Mouse (Mus musculus): ENCODE data around the gene Tlr7. TPM values are rescaled to one million over a fixed set of nuclear protein-coding genes. Genes with fewer than 3 reads are reported as not detected.

Gene Tlr7
- total RNA-seq, 1 experiment: 0.09 TPM

DNA sequence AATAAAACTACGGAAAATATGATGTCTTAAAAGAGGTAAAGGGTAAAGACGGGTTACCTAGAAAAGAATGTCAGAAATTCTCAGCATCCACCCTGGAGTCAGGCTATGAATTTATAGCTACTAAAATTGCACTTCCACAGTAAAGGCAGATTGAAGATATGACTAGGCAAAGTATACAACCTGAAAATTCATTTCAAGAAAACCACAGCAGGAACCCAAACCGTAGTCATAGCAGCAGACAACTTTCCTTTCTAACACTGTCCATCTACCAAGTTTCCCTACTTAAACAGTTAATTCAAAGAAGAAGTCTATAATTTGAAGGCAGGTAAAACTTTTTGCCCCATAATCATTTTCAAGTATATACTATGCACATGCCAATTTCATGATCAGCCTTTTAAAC lies 25.6 kb upstream of the Tlr7 start:
- no peak for TF ChIP-seq ZNF384 (IDR thresholded peaks at IDR 0.05; ENCODE audit: low read depth, low read length)
- no peak for TF ChIP-seq ZC3H11A (IDR thresholded peaks at IDR 0.05; ENCODE audit: borderline replicate concordance, low read depth, low read length)
- no peak for TF ChIP-seq HCFC1 (IDR thresholded peaks at IDR 0.05; ENCODE audit: borderline replicate concordance, insufficient read depth, low read length)
- TF ChIP-seq CHD2 (IDR thresholded peaks at IDR 0.05; ENCODE audit: low read depth, low read length): no peak
- no peak for TF ChIP-seq MAFK (IDR thresholded peaks at IDR 0.05; ENCODE audit: insufficient read depth, low read depth, low read length)
- no peak overlapping the region for H3K4me3 ChIP-seq (ENCODE audit: insufficient read depth in 1 of 2, low read depth in 1 of 2, low read length in 2 of 2, poor library complexity in 1 of 2, severe bottlenecking in 1 of 2)
- H3K27ac ChIP-seq (ENCODE audit: insufficient read depth, low read depth, low read length, poor library complexity, severe bottlenecking): no peak overlapping the region
- H3K9ac ChIP-seq (ENCODE audit: insufficient read depth, low read depth, low read length, poor library complexity, severe bottlenecking): no peak overlapping the region
- no peaks in the 10 kb centered on the region for H3K9me3 ChIP-seq (ENCODE audit: control insufficient read depth, insufficient read depth, low read depth, low read length)
- no peaks in the 10 kb centered on the region for H3K36me3 ChIP-seq (ENCODE audit: control insufficient read depth, insufficient read depth, low read length, poor library complexity, severe bottlenecking)
- DNase-seq (ENCODE audit: low read depth, low spot score): no peak
- H3K4me1 ChIP-seq (ENCODE audit: control insufficient read depth in 2 of 2, insufficient read depth in 2 of 2, low read length in 2 of 2, poor library complexity in 1 of 2): no peaks in the 10 kb centered on the region
- in situ Hi-C loops (cut with MboI; ENCODE audit: low sequenced_read_pairs in 2 of 2, unreplicated experiment in 2 of 2): no loop called here

DNA sequence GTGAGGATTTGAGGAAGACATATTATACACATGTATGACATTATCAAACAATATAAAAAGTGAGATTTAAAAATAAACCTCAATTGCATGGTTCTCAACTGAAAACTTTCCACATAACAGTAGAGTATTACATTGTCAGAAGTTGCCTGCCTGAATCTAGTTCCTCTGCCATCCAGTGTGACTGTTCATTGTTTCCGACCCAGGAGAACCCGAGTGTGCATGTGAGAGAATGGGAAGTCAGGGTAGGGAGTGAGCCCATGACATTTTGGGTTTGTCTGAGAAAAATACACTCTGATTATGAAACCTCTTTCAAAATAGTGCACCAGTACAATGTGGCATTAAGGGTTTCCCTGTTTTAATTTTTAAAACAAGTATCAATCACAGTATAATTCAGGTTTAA lies 23.3 kb upstream of the Tlr7 start:
- in situ Hi-C loops (cut with MboI; ENCODE audit: low sequenced_read_pairs in 2 of 2, unreplicated experiment in 2 of 2): no loop called here
- Histone ChIP-seq H3K27ac (ENCODE audit: insufficient read depth, low read depth, low read length, poor library complexity, severe bottlenecking) (no peak overlapping the region), H3K4me1 (ENCODE audit: control insufficient read depth in 2 of 2, insufficient read depth in 2 of 2, low read length in 2 of 2, poor library complexity in 1 of 2) (no peaks in the 10 kb centered on the region), H3K9ac (ENCODE audit: insufficient read depth, low read depth, low read length, poor library complexity, severe bottlenecking) (no peak overlapping the region), H3K36me3 (ENCODE audit: control insufficient read depth, insufficient read depth, low read length, poor library complexity, severe bottlenecking) (no peaks in the 10 kb centered on the region; the same call in 1 of the 2 replicates), H3K4me3 (ENCODE audit: insufficient read depth in 1 of 2, low read depth in 1 of 2, low read length in 2 of 2, poor library complexity in 1 of 2, severe bottlenecking in 1 of 2) (no peak overlapping the region), H3K9me3 (ENCODE audit: control insufficient read depth, insufficient read depth, low read depth, low read length) (no peaks in the 10 kb centered on the region)
- TF ChIP-seq ZNF384 (IDR thresholded peaks at IDR 0.05; ENCODE audit: low read depth, low read length) (no peak), HCFC1 (IDR thresholded peaks at IDR 0.05; ENCODE audit: borderline replicate concordance, insufficient read depth, low read length) (no peak), ZC3H11A (IDR thresholded peaks at IDR 0.05; ENCODE audit: borderline replicate concordance, low read depth, low read length) (no peak), MAFK (IDR thresholded peaks at IDR 0.05; ENCODE audit: insufficient read depth, low read depth, low read length) (no peak), CHD2 (IDR thresholded peaks at IDR 0.05; ENCODE audit: low read depth, low read length) (no peak)
- DNase-seq (ENCODE audit: low read depth, low spot score): no peak

DNA sequence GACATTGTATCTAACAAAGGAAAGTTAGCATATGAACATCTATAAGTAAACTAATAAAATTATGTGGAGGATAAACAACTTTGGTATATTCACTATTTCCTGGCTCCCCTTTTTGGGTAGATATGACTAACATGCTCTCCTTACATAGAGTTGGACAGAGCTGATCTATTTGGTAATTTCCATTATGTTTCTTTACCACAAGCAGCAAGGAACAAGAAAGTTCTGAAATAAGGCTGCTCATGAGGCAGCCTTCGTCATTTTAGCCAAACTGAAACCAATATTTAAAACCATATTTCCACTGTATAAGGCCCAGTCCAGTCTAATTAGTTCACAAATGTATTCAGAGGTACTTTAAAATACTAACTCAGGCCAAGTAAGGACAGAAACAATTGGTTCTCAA lies 16.1 kb upstream of the Tlr7 start:
- Histone ChIP-seq H3K4me3 (ENCODE audit: insufficient read depth in 1 of 2, low read depth in 1 of 2, low read length in 2 of 2, poor library complexity in 1 of 2, severe bottlenecking in 1 of 2) (no peak overlapping the region), H3K4me1 (ENCODE audit: control insufficient read depth in 2 of 2, insufficient read depth in 2 of 2, low read length in 2 of 2, poor library complexity in 1 of 2) (no peaks in the 10 kb centered on the region), H3K27ac (ENCODE audit: insufficient read depth, low read depth, low read length, poor library complexity, severe bottlenecking) (no peak overlapping the region), H3K36me3 (ENCODE audit: control insufficient read depth, insufficient read depth, low read length, poor library complexity, severe bottlenecking) (no peaks in the 10 kb centered on the region; the same call in 1 of the 2 replicates), H3K9ac (ENCODE audit: insufficient read depth, low read depth, low read length, poor library complexity, severe bottlenecking) (no peak overlapping the region), H3K9me3 (ENCODE audit: control insufficient read depth, insufficient read depth, low read depth, low read length) (no peaks in the 10 kb centered on the region)
- in situ Hi-C loops (cut with MboI; ENCODE audit: low sequenced_read_pairs in 2 of 2, unreplicated experiment in 2 of 2): no loop called here
- TF ChIP-seq HCFC1 (IDR thresholded peaks at IDR 0.05; ENCODE audit: borderline replicate concordance, insufficient read depth, low read length) (no peak), ZC3H11A (IDR thresholded peaks at IDR 0.05; ENCODE audit: borderline replicate concordance, low read depth, low read length) (no peak)
- DNase-seq (ENCODE audit: low read depth, low spot score): no peak

DNA sequence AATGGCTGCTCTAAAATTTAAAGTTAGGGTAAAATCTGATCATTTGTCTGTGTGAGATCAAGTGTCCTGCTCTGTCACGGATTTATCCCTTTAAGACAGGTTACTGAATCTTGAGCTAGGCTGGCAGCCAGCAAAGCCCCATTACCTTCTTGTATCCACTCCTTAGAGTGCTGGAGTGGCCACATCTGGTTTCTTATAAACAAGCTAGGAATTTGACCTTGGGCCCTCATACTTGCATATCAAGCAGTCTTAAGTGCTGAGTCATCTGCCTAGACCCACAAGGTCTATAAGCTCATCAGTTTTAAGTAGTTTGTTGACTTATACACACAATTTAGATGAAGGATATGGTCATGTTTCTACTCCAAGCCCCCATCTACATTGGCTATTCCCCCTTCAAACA lies 14.0 kb upstream of the Tlr7 start:
- Histone ChIP-seq H3K9ac (ENCODE audit: insufficient read depth, low read depth, low read length, poor library complexity, severe bottlenecking) (no peak overlapping the region), H3K4me1 (ENCODE audit: control insufficient read depth in 2 of 2, insufficient read depth in 2 of 2, low read length in 2 of 2, poor library complexity in 1 of 2) (no peaks in the 10 kb centered on the region), H3K9me3 (ENCODE audit: control insufficient read depth, insufficient read depth, low read depth, low read length) (no peaks in the 10 kb centered on the region), H3K36me3 (ENCODE audit: control insufficient read depth, insufficient read depth, low read length, poor library complexity, severe bottlenecking) (no peaks in the 10 kb centered on the region; the same call in 1 of the 2 replicates), H3K4me3 (ENCODE audit: insufficient read depth in 1 of 2, low read depth in 1 of 2, low read length in 2 of 2, poor library complexity in 1 of 2, severe bottlenecking in 1 of 2) (no peak overlapping the region), H3K27ac (ENCODE audit: insufficient read depth, low read depth, low read length, poor library complexity, severe bottlenecking) (no peak overlapping the region)
- in situ Hi-C loops (cut with MboI; ENCODE audit: low sequenced_read_pairs in 2 of 2, unreplicated experiment in 2 of 2): no loop called here
- no peak for TF ChIP-seq ZNF384 (IDR thresholded peaks at IDR 0.05; ENCODE audit: low read depth, low read length)
- peak; percentile 63 for TF ChIP-seq MAFK (IDR thresholded peaks at IDR 0.05; ENCODE audit: insufficient read depth, low read depth, low read length)
- no peak for TF ChIP-seq HCFC1 (IDR thresholded peaks at IDR 0.05; ENCODE audit: borderline replicate concordance, insufficient read depth, low read length)
- no peak for DNase-seq (ENCODE audit: low read depth, low spot score)

DNA sequence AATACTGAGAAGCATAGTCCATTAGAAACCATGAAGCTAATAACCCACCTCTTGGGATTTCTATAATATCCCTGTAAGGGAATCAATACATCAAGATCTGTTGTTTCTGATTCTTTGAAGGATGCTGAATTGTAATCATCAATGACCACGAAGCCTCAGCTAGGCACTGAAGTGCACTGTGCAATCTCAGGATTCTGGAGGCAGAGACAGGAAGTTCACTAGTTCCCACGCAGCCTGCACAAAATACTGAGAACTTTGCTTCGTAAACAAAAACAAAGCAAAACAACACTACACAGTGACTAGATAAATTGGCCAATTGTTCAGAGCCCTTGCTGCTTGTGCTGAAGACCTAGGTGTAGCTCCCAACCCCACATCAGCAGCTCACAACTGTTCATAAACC lies 11.5 kb upstream of the Tlr7 start:
- Histone ChIP-seq H3K4me3 (ENCODE audit: insufficient read depth in 1 of 2, low read depth in 1 of 2, low read length in 2 of 2, poor library complexity in 1 of 2, severe bottlenecking in 1 of 2) (no peak overlapping the region), H3K36me3 (ENCODE audit: control insufficient read depth, insufficient read depth, low read length, poor library complexity, severe bottlenecking) (no peaks in the 10 kb centered on the region), H3K9me3 (ENCODE audit: control insufficient read depth, insufficient read depth, low read depth, low read length) (no peaks in the 10 kb centered on the region), H3K9ac (ENCODE audit: insufficient read depth, low read depth, low read length, poor library complexity, severe bottlenecking) (no peak overlapping the region), H3K27ac (ENCODE audit: insufficient read depth, low read depth, low read length, poor library complexity, severe bottlenecking) (no peak overlapping the region), H3K4me1 (ENCODE audit: control insufficient read depth in 2 of 2, insufficient read depth in 2 of 2, low read length in 2 of 2, poor library complexity in 1 of 2) (no peaks in the 10 kb centered on the region)
- TF ChIP-seq ZC3H11A (IDR thresholded peaks at IDR 0.05; ENCODE audit: borderline replicate concordance, low read depth, low read length): no peak
- TF ChIP-seq ZNF384 (IDR thresholded peaks at IDR 0.05; ENCODE audit: low read depth, low read length): no peak
- DNase-seq (ENCODE audit: low read depth, low spot score): no peak
- in situ Hi-C loops (cut with MboI; ENCODE audit: low sequenced_read_pairs in 2 of 2, unreplicated experiment in 2 of 2): no loop called here

All from ES-E14 (cell line).